Mouse (Mus musculus): ENCODE measurements at regions not wholly inside any gene's neighbourhood (a gene's known extent, or its start where the extent isn't known, plus 50 kb on each side); places are given as distances from the start of the nearest gene placed in this dataset.

DNA sequence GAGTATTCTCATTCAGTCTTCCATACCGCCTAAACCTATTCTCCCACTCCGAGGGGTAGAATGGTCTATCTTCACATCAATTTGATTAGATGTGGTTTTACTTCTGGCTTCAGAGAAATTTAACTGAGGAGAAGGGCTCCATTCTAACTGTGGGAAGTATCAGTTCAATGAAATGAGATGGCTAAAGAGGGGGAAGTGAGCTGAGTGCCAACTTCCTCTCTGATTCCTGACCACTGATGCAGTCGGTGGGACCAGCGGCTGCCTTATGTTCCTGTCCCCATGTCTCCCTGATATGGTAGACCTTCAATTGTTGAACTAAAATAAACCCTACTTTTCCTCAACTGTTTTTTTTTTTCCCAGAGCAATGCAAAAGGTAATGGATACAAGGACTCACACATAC, 300.1 kb downstream of the Maf start:
- POLR2A ChIA-PET = no interaction called here
- CTCF ChIA-PET = no interaction called here

GRCm38 (mm10) chr8:115403601-115404000, 304.0 kb downstream of the Maf start:
- POLR2A ChIA-PET = no interaction called here

DNA sequence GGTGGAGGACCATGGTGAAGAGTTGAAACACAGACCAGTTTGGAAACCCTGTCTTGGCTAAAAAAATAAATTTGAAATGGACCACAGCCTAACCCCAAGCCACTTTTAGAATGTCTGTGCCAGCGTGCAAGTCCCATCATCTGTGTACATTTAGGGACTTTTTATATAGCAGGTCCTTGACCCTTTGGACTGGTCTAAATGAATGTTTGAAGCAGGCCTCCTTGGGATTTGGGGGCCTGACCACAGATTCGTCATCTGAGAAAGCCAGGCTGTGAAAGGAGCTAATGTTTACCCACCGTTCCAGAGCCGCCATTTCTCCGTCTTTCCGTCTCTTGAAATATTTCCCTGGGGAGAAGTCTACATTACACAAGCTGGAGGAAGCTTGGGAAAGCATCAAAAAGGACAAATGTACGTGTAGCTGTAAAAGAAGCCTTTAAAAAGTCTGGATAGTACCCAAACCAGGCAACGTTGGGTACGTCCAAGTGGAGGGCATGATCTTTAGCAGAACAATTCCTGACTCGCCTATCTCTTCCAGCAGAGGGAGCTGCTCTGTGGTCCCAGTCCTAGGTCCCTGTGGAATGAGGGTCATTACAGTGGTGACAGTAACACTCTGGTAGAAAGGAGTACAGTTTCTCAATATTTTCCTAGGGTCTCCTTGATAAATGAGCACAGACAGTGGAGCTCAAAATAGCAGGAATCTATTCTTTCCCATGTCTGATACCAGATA, 305.0 kb downstream of the Maf start:
- ChIA-PET CTCF (interaction anchor here in 3 of 4 experiments (0.6 to 1.0 kb wide), 5 partner anchors 13 to 533 kb away, joined by 3 to 5 read pairs (median 3); no protein-coding TSS in a partner anchor), POLR2A (no interaction called here)

More at GRCm38 (mm10) chr8:115403601-115404000, 304.0 kb downstream of the Maf start:
- CTCF ChIA-PET = interaction anchor here in 2 of 4 experiments (0.6 to 0.8 kb wide), 2 partner anchors 14 to 202 kb away, joined by 4 to 5 read pairs; no protein-coding TSS in a partner anchor
